Mouse (Mus musculus): ENCODE results near the gene Ppm1e. TPM values are rescaled to one million over a fixed set of nuclear protein-coding genes. Genes with fewer than 3 reads are reported as not detected.

Gene Ppm1e
- 1.4 and 1.5 TPM in 2 replicates for polyA plus RNA-seq (2015; fragmentation: Nextera tagmentation; extraction: Ambion mirVana)

GRCm38 (mm10) chr11:87358331-87359261 lies at the start of gene Ppm1e:
Gene Ppm1e, minus strand, starts transcription at chr11:87359023.
- WGBS, result under 1% methylated on average over 100 of the region's 104 CpGs
- H3K27ac ChIP-seq (ENCODE audit: low read length), result no peak within 1 kb of the TSS
- peak; percentile 96 for ATAC-seq
- peak within 1 kb of the TSS; percentile 72 for H3K9ac ChIP-seq (ENCODE audit: low read depth, low read length)
- H3K9me3 ChIP-seq (ENCODE audit: control insufficient read depth, low read length), result no peaks in the 10 kb centered on the region
- peak within 1 kb of the TSS; percentile 98 for H3K4me2 ChIP-seq (ENCODE audit: low read depth, low read length)
- H3K4me1 ChIP-seq (ENCODE audit: control insufficient read depth, insufficient read depth, low read length), result peaks cover 3% of the 10 kb centered on the region
- peaks cover 5% of the 10 kb centered on the region; the same call in 1 of the 2 replicates for H3K27me3 ChIP-seq (replicated peaks; ENCODE audit: control insufficient read depth, insufficient read depth, low read length)
- no peaks in the 10 kb centered on the region for H3K36me3 ChIP-seq (ENCODE audit: control insufficient read depth, insufficient read depth, low read length)
- peak within 1 kb of the TSS; percentile 75 for H3K4me3 ChIP-seq (ENCODE audit: low read length)

- H3K27ac ChIP-seq (ENCODE audit: low read length), result peak within 1 kb of the TSS; percentile 92
- H3K9me3 ChIP-seq (ENCODE audit: control insufficient read depth, low read length), result no peaks in the 10 kb centered on the region
- H3K27me3 ChIP-seq (replicated peaks; ENCODE audit: control insufficient read depth, insufficient read depth, low read length), result no peaks in the 10 kb centered on the region
- H3K4me1 ChIP-seq (ENCODE audit: control insufficient read depth, insufficient read depth, low read length), result no peaks in the 10 kb centered on the region
- H3K4me2 ChIP-seq (ENCODE audit: low read depth, low read length), result peak within 1 kb of the TSS; percentile 85
- peak within 1 kb of the TSS; percentile 78 for H3K9ac ChIP-seq (ENCODE audit: low read depth, low read length)
- WGBS, result 77% methylated on average over 27 of the region's 27 CpGs
- peak within 1 kb of the TSS; percentile 68 for H3K4me3 ChIP-seq (ENCODE audit: low read length)
- no peak; the same call in 1 of the 2 replicates for ATAC-seq
- H3K36me3 ChIP-seq (ENCODE audit: control insufficient read depth, insufficient read depth, low read length), result no peaks in the 10 kb centered on the region
These were observed 46.1 kb upstream of the Ppm1e start, which contains the start of the genes Rad51c and Tex14 for GRCm38 (mm10) chr11:87404876-87405275. Gene Rad51c, minus strand, starts transcription at chr11:87404954. Gene Tex14, plus strand, starts transcription at chr11:87405065.

- peak overlapping the region; percentile 68 for H3K4me3 ChIP-seq (ENCODE audit: low read length)
- H3K27me3 ChIP-seq (replicated peaks; ENCODE audit: control insufficient read depth, insufficient read depth, low read length), result no peaks in the 10 kb centered on the region
- peak; percentile 94 for ATAC-seq
- no peaks in the 10 kb centered on the region for H3K9me3 ChIP-seq (ENCODE audit: control insufficient read depth, low read length)
- peak overlapping the region; percentile 92 for H3K27ac ChIP-seq (ENCODE audit: low read length)
- H3K36me3 ChIP-seq (ENCODE audit: control insufficient read depth, insufficient read depth, low read length), result no peaks in the 10 kb centered on the region
- WGBS, result 2% methylated on average over 58 of the region's 58 CpGs
- H3K4me2 ChIP-seq (ENCODE audit: low read depth, low read length), result peak overlapping the region; percentile 85
- no peaks in the 10 kb centered on the region for H3K4me1 ChIP-seq (ENCODE audit: control insufficient read depth, insufficient read depth, low read length)
- peak overlapping the region; percentile 78 for H3K9ac ChIP-seq (ENCODE audit: low read depth, low read length)
These were observed 45.5 kb upstream of the Ppm1e start for GRCm38 (mm10) chr11:87404111-87404853.

GRCm38 (mm10) chr11:87398402-87398801 lies 39.6 kb upstream of the Ppm1e start:
- H3K4me1 ChIP-seq (ENCODE audit: control insufficient read depth, insufficient read depth, low read length), result no peaks in the 10 kb centered on the region
- no peak for ATAC-seq
- no peaks in the 10 kb centered on the region for H3K36me3 ChIP-seq (ENCODE audit: control insufficient read depth, insufficient read depth, low read length)
- no peak overlapping the region for H3K4me3 ChIP-seq (ENCODE audit: low read length)
- no peak overlapping the region for H3K9ac ChIP-seq (ENCODE audit: low read depth, low read length)
- H3K4me2 ChIP-seq (ENCODE audit: low read depth, low read length), result no peak overlapping the region
- H3K27me3 ChIP-seq (replicated peaks; ENCODE audit: control insufficient read depth, insufficient read depth, low read length), result no peaks in the 10 kb centered on the region
- WGBS, result 92% methylated on average over 2 of the region's 2 CpGs
- no peaks in the 10 kb centered on the region for H3K9me3 ChIP-seq (ENCODE audit: control insufficient read depth, low read length)
- no peak overlapping the region for H3K27ac ChIP-seq (ENCODE audit: low read length)

- Histone ChIP-seq H3K4me1 (ENCODE audit: control insufficient read depth, insufficient read depth, low read length) (no peaks in the 10 kb centered on the region), H3K9ac (ENCODE audit: low read depth, low read length) (no peak overlapping the region), H3K4me3 (ENCODE audit: low read length) (no peak overlapping the region), H3K36me3 (ENCODE audit: control insufficient read depth, insufficient read depth, low read length) (no peaks in the 10 kb centered on the region), H3K27me3 (replicated peaks; ENCODE audit: control insufficient read depth, insufficient read depth, low read length) (no peaks in the 10 kb centered on the region), H3K4me2 (ENCODE audit: low read depth, low read length) (no peak overlapping the region), H3K27ac (ENCODE audit: low read length) (no peak overlapping the region), H3K9me3 (ENCODE audit: control insufficient read depth, low read length) (no peaks in the 10 kb centered on the region)
- no peak for ATAC-seq
- WGBS, result 59% methylated on average over 1 of the region's 1 CpGs
These were observed 35.0 kb upstream of the Ppm1e start for GRCm38 (mm10) chr11:87393855-87394254.

- Histone ChIP-seq H3K4me3 (ENCODE audit: low read length) (no peak overlapping the region), H3K9ac (ENCODE audit: low read depth, low read length) (no peak overlapping the region)
These were observed 26.9 kb upstream of the Ppm1e start for GRCm38 (mm10) chr11:87385676-87386075.

GRCm38 (mm10) chr11:87384551-87384950 lies 25.7 kb upstream of the Ppm1e start:
- 94% methylated on average over 4 of the region's 4 CpGs for WGBS
- no peak for ATAC-seq
- Histone ChIP-seq H3K27me3 (replicated peaks; ENCODE audit: control insufficient read depth, insufficient read depth, low read length) (no peaks in the 10 kb centered on the region), H3K4me1 (ENCODE audit: control insufficient read depth, insufficient read depth, low read length) (no peaks in the 10 kb centered on the region), H3K4me3 (ENCODE audit: low read length) (no peak overlapping the region), H3K4me2 (ENCODE audit: low read depth, low read length) (no peak overlapping the region), H3K27ac (ENCODE audit: low read length) (no peak overlapping the region), H3K36me3 (ENCODE audit: control insufficient read depth, insufficient read depth, low read length) (no peaks in the 10 kb centered on the region), H3K9ac (ENCODE audit: low read depth, low read length) (no peak overlapping the region), H3K9me3 (ENCODE audit: control insufficient read depth, low read length) (no peaks in the 10 kb centered on the region)

More at GRCm38 (mm10) chr11:87385676-87386075, 26.9 kb upstream of the Ppm1e start:
- no peak for ATAC-seq
- Histone ChIP-seq H3K27ac (ENCODE audit: low read length) (no peak overlapping the region), H3K36me3 (ENCODE audit: control insufficient read depth, insufficient read depth, low read length) (no peaks in the 10 kb centered on the region), H3K9me3 (ENCODE audit: control insufficient read depth, low read length) (no peaks in the 10 kb centered on the region), H3K4me2 (ENCODE audit: low read depth, low read length) (no peak overlapping the region), H3K4me1 (ENCODE audit: control insufficient read depth, insufficient read depth, low read length) (no peaks in the 10 kb centered on the region), H3K27me3 (replicated peaks; ENCODE audit: control insufficient read depth, insufficient read depth, low read length) (no peaks in the 10 kb centered on the region)
- WGBS, result 91% methylated on average over 1 of the region's 1 CpGs

- H3K27me3 ChIP-seq (replicated peaks; ENCODE audit: control insufficient read depth, insufficient read depth, low read length), result no peaks in the 10 kb centered on the region
- 0 out of 2 replicates have a peak, but pooled peaks have one; percentile 40 for ATAC-seq
- 76% methylated on average over 9 of the region's 9 CpGs for WGBS
These were observed 9.2 kb upstream of the Ppm1e start for GRCm38 (mm10) chr11:87367865-87368580.

More at GRCm38 (mm10) chr11:87367865-87368580, 9.2 kb upstream of the Ppm1e start:
- Histone ChIP-seq H3K9ac (ENCODE audit: low read depth, low read length) (no peak overlapping the region), H3K4me3 (ENCODE audit: low read length) (no peak overlapping the region), H3K4me2 (ENCODE audit: low read depth, low read length) (no peak overlapping the region), H3K27ac (ENCODE audit: low read length) (no peak overlapping the region), H3K9me3 (ENCODE audit: control insufficient read depth, low read length) (no peaks in the 10 kb centered on the region), H3K4me1 (ENCODE audit: control insufficient read depth, insufficient read depth, low read length) (no peaks in the 10 kb centered on the region), H3K36me3 (ENCODE audit: control insufficient read depth, insufficient read depth, low read length) (no peaks in the 10 kb centered on the region)
